Comparison of ENCODE assay signal across 10 mouse cellular contexts in genomic region chr1:162388442-162389165, GRCm38 (mm10).
A peak's percentile ranks its signal among the peaks of the same experiment; 100 is the strongest.
DNase-seq lines count a peak whose midpoint lies in the region; ATAC-seq and TF ChIP-seq lines count a peak whose summit lies in the region.
"Had no signal": no experiment of that assay in that cellular context is flagged by ENCODE, and none has a peak within 500 bp of the region (broad histone marks: within the 10 kb centered on the region; RNA-seq: fewer than 3 reads in every experiment).

No protein-coding gene starts in this region.

- intact Hi-C loops in gastrocnemius, adult 2 months (cut with DNase I): no loop called here
- intact Hi-C loops in left cerebral cortex, adult 2 months (cut with DNase I): no loop called here
- intact Hi-C loops in left cerebral cortex, postnatal 4 days (cut with DNase I): no loop called here

- DNase-seq in gastrocnemius, adult 2 months: no peak
- no peak for DNase-seq in gastrocnemius, adult 8-10 months (ENCODE audit: low spot score in 2 of 2)
- no peak for DNase-seq in left cerebral cortex, adult 2 months (ENCODE audit: extremely low spot score in 1 of 2, low spot score in 2 of 2)
- DNase-seq in left cerebral cortex, postnatal 4 days: no peak
- DNase-seq in kidney, postnatal 14 days: peak; percentile 47
- DNase-seq in layer of hippocampus, postnatal 14 days (ENCODE audit: low spot score in 2 of 2): no peak
- DNase-seq: cerebellum, adult 9-10 months had no signal

- peaks cover 2% of the 10 kb centered on the region; the same call in 1 of the 2 replicates for H3K4me1 ChIP-seq in hindbrain, embryonic 12.5 days
- H3K4me1 ChIP-seq: liver, embryonic 15.5 days had no signal

- H3K9me3 ChIP-seq in hindbrain, embryonic 12.5 days (replicated peaks): no peaks in the 10 kb centered on the region
- H3K9me3 ChIP-seq: liver, embryonic 15.5 days had no signal

- no peak overlapping the region for H3K4me3 ChIP-seq in gastrocnemius, adult 2 months
- H3K4me3 ChIP-seq in left cerebral cortex, adult 2 months: no peak overlapping the region
- no peak overlapping the region for H3K4me3 ChIP-seq in hindbrain, embryonic 12.5 days
- H3K4me3 ChIP-seq: liver, embryonic 15.5 days had no signal

- H3K27ac ChIP-seq in gastrocnemius, adult 2 months: peak overlapping the region; percentile 43; the same call in 1 of the 2 replicates
- peak overlapping the region; percentile 44 for H3K27ac ChIP-seq in left cerebral cortex, adult 2 months
- no peak overlapping the region for H3K27ac ChIP-seq in hindbrain, embryonic 12.5 days
- H3K27ac ChIP-seq: liver, embryonic 15.5 days had no signal

- peak; percentile 64 for ATAC-seq in megakaryocyte progenitor cell, adult 5-6 weeks (replicated peaks; ENCODE audit: poor library complexity)
- no peak for ATAC-seq in hindbrain, embryonic 12.5 days (ENCODE audit: low FRiP score)

- H3K4me2 ChIP-seq in hindbrain, embryonic 12.5 days (replicated peaks): no peak overlapping the region
- H3K4me2 ChIP-seq: liver, embryonic 15.5 days had no signal

- no peak overlapping the region for H3K9ac ChIP-seq in hindbrain, embryonic 12.5 days
- H3K9ac ChIP-seq: liver, embryonic 15.5 days had no signal

- H3K27me3 ChIP-seq in hindbrain, embryonic 12.5 days: no peaks in the 10 kb centered on the region
- H3K27me3 ChIP-seq: liver, embryonic 15.5 days had no signal

- no peaks in the 10 kb centered on the region for H3K36me3 ChIP-seq in hindbrain, embryonic 12.5 days
- H3K36me3 ChIP-seq: liver, embryonic 15.5 days had no signal

- TF ChIP-seq CTCF in gastrocnemius, adult 2 months (IDR thresholded peaks at IDR 0.05): no peak
- no peak for TF ChIP-seq CTCF in left cerebral cortex, adult 2 months (IDR thresholded peaks at IDR 0.05)

- WGBS in hindbrain, embryonic 12.5 days: 87% methylated on average over 5 of the region's 5 CpGs
